Mouse (Mus musculus): ENCODE results near the gene AI413582. TPM values are rescaled to one million over a fixed set of nuclear protein-coding genes. Genes with fewer than 3 reads are reported as not detected.

AI413582 gene
- polyA plus RNA-seq, 1 experiment from 2014 or later: 39.7 TPM

- Histone ChIP-seq H3K4me3 (ENCODE audit: low read length) (no peak overlapping the region), H3K36me3 (ENCODE audit: control insufficient read depth, insufficient read depth, low read length) (peaks cover 10% of the 10 kb centered on the region; the same call in 1 of the 2 replicates), H3K9ac (ENCODE audit: low read depth, low read length) (no peak overlapping the region), H3K4me1 (ENCODE audit: control insufficient read depth, insufficient read depth, low read length) (peaks cover 10% of the 10 kb centered on the region), H3K4me2 (ENCODE audit: low read depth, low read length) (no peak overlapping the region), H3K27me3 (replicated peaks; ENCODE audit: control insufficient read depth, insufficient read depth, low read length) (no peaks in the 10 kb centered on the region), H3K9me3 (ENCODE audit: control insufficient read depth, low read length) (no peaks in the 10 kb centered on the region), H3K27ac (ENCODE audit: low read length) (no peak overlapping the region)
- no peak for ATAC-seq
- 75% methylated on average over 3 of the region's 3 CpGs for WGBS
These were observed 34.7 kb upstream of the AI413582 start for GRCm38 (mm10) chr17:27600286-27600685.

GRCm38 (mm10) chr17:27596376-27597190 lies 31.0 kb upstream of the AI413582 start:
- Histone ChIP-seq H3K27me3 (replicated peaks; ENCODE audit: control insufficient read depth, insufficient read depth, low read length) (no peaks in the 10 kb centered on the region), H3K9ac (ENCODE audit: low read depth, low read length) (no peak overlapping the region), H3K4me2 (ENCODE audit: low read depth, low read length) (no peak overlapping the region), H3K4me3 (ENCODE audit: low read length) (no peak overlapping the region), H3K4me1 (ENCODE audit: control insufficient read depth, insufficient read depth, low read length) (peaks cover 3% of the 10 kb centered on the region), H3K9me3 (ENCODE audit: control insufficient read depth, low read length) (no peaks in the 10 kb centered on the region), H3K27ac (ENCODE audit: low read length) (no peak overlapping the region), H3K36me3 (ENCODE audit: control insufficient read depth, insufficient read depth, low read length) (peaks cover 22% of the 10 kb centered on the region)
- ATAC-seq: no peak
- WGBS: 59% methylated on average over 21 of the region's 21 CpGs

GRCm38 (mm10) chr17:27595659-27596375 lies 30.3 kb upstream of the AI413582 start:
- no peak overlapping the region for H3K4me2 ChIP-seq (ENCODE audit: low read depth, low read length)
- H3K36me3 ChIP-seq (ENCODE audit: control insufficient read depth, insufficient read depth, low read length): peaks cover 22% of the 10 kb centered on the region
- 83% methylated on average over 15 of the region's 15 CpGs for WGBS
- no peak overlapping the region for H3K27ac ChIP-seq (ENCODE audit: low read length)
- H3K4me1 ChIP-seq (ENCODE audit: control insufficient read depth, insufficient read depth, low read length): peaks cover 2% of the 10 kb centered on the region; the same call in 1 of the 2 replicates
- no peak overlapping the region for H3K4me3 ChIP-seq (ENCODE audit: low read length)
- no peaks in the 10 kb centered on the region for H3K9me3 ChIP-seq (ENCODE audit: control insufficient read depth, low read length)
- no peak for ATAC-seq
- H3K27me3 ChIP-seq (replicated peaks; ENCODE audit: control insufficient read depth, insufficient read depth, low read length): no peaks in the 10 kb centered on the region
- H3K9ac ChIP-seq (ENCODE audit: low read depth, low read length): no peak overlapping the region

DNA sequence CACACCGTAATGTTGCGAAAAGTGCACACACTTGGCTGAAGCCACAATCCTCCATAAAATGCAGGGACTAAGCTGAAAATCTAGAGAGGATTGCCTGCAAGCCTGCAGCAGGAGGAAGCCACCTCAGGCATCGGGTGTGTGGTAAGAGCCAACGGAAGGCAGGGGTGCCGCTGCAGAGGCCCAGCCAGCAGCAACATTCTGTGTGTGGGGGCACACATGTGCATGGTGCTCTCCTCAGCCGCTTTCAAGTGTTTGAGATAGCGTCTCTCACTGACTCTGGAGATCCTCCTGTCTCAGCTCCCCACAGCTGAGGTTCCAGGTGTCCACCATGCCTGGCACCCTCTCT lies 27.0 kb upstream of the AI413582 start:
- H3K27me3 ChIP-seq (replicated peaks; ENCODE audit: control insufficient read depth, insufficient read depth, low read length): no peaks in the 10 kb centered on the region
- H3K4me3 ChIP-seq (ENCODE audit: low read length): no peak overlapping the region
- WGBS: 96% methylated on average over 7 of the region's 7 CpGs
- ATAC-seq: no peak
- H3K27ac ChIP-seq (ENCODE audit: low read length): no peak overlapping the region
- no peak overlapping the region for H3K9ac ChIP-seq (ENCODE audit: low read depth, low read length)
- H3K4me1 ChIP-seq (ENCODE audit: control insufficient read depth, insufficient read depth, low read length): no peaks in the 10 kb centered on the region
- H3K36me3 ChIP-seq (ENCODE audit: control insufficient read depth, insufficient read depth, low read length): peaks cover 22% of the 10 kb centered on the region
- H3K4me2 ChIP-seq (ENCODE audit: low read depth, low read length): no peak overlapping the region
- H3K9me3 ChIP-seq (ENCODE audit: control insufficient read depth, low read length): no peaks in the 10 kb centered on the region

GRCm38 (mm10) chr17:27591826-27592564 lies 26.4 kb upstream of the AI413582 start:
- H3K4me1 ChIP-seq (ENCODE audit: control insufficient read depth, insufficient read depth, low read length): no peaks in the 10 kb centered on the region
- no peaks in the 10 kb centered on the region for H3K9me3 ChIP-seq (ENCODE audit: control insufficient read depth, low read length)
- no peak overlapping the region for H3K4me2 ChIP-seq (ENCODE audit: low read depth, low read length)
- no peaks in the 10 kb centered on the region for H3K27me3 ChIP-seq (replicated peaks; ENCODE audit: control insufficient read depth, insufficient read depth, low read length)
- no peak overlapping the region for H3K27ac ChIP-seq (ENCODE audit: low read length)
- H3K4me3 ChIP-seq (ENCODE audit: low read length): no peak overlapping the region
- WGBS: 90% methylated on average over 12 of the region's 12 CpGs
- no peak for ATAC-seq
- H3K9ac ChIP-seq (ENCODE audit: low read depth, low read length): no peak overlapping the region
- H3K36me3 ChIP-seq (ENCODE audit: control insufficient read depth, insufficient read depth, low read length): peaks cover 22% of the 10 kb centered on the region

DNA sequence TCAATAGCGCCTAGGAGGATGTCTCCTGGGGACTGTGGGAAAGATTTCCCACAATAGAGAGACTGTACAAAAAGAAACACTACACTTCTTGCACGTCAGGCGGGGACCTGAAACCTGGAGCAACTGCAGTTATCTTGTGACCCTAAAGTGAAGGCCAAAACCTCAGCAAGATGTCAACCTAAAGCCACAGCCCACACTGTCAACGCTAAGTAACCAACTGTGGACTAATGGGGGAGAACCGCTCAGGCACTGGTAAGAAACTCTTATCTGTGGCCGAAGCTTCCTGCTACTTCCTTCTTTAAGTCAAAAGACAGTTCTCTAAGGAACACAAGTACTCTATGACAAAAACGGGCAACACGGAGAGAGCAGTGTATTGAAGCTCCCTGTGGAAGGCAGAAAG lies 22.7 kb upstream of the AI413582 start:
- Histone ChIP-seq H3K9ac (ENCODE audit: low read depth, low read length) (no peak overlapping the region), H3K4me1 (ENCODE audit: control insufficient read depth, insufficient read depth, low read length) (no peaks in the 10 kb centered on the region), H3K4me2 (ENCODE audit: low read depth, low read length) (no peak overlapping the region), H3K36me3 (ENCODE audit: control insufficient read depth, insufficient read depth, low read length) (0 out of 2 replicates have a peak, but pooled peaks cover 4% of the 10 kb centered on the region), H3K27me3 (replicated peaks; ENCODE audit: control insufficient read depth, insufficient read depth, low read length) (no peaks in the 10 kb centered on the region), H3K4me3 (ENCODE audit: low read length) (no peak overlapping the region), H3K27ac (ENCODE audit: low read length) (no peak overlapping the region), H3K9me3 (ENCODE audit: control insufficient read depth, low read length) (no peaks in the 10 kb centered on the region)
- ATAC-seq: no peak
- WGBS: 79% methylated on average over 8 of the region's 8 CpGs

- no peak for ATAC-seq
- WGBS: 81% methylated on average over 12 of the region's 12 CpGs
These were observed 21.7 kb upstream of the AI413582 start for GRCm38 (mm10) chr17:27587252-27587651.

DNA sequence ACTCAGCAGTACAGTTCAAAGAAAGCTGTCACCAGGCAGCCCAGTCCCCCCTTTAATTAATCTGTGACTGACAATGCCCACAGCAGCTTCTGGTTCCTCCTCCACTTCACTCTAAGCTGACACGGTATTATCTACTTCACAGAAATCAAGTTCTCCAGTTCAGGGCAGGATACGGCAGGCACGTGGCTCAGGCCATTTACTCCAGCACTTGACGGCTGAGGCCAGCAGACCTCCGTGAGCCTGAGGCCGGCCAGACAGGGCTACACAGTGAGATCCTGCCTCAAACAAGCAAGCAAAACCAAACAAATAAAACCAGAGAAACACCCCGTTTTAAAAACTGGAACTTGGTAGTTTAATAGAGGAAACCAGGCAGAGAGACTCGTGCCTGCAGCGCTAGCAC lies 21.1 kb upstream of the AI413582 start:
- no peaks in the 10 kb centered on the region for H3K4me1 ChIP-seq (ENCODE audit: control insufficient read depth, insufficient read depth, low read length)
- H3K27me3 ChIP-seq (replicated peaks; ENCODE audit: control insufficient read depth, insufficient read depth, low read length): no peaks in the 10 kb centered on the region
- H3K9ac ChIP-seq (ENCODE audit: low read depth, low read length): no peak overlapping the region
- no peak overlapping the region for H3K4me3 ChIP-seq (ENCODE audit: low read length)
- no peaks in the 10 kb centered on the region for H3K9me3 ChIP-seq (ENCODE audit: control insufficient read depth, low read length)
- 64% methylated on average over 9 of the region's 9 CpGs for whole genome bisulfite sequencing
- H3K27ac ChIP-seq (ENCODE audit: low read length): no peak overlapping the region
- H3K4me2 ChIP-seq (ENCODE audit: low read depth, low read length): no peak overlapping the region
- no peaks in the 10 kb centered on the region for H3K36me3 ChIP-seq (ENCODE audit: control insufficient read depth, insufficient read depth, low read length)
- ATAC-seq: no peak

More at GRCm38 (mm10) chr17:27587252-27587651, 21.7 kb upstream of the AI413582 start:
- Histone ChIP-seq H3K4me1 (ENCODE audit: control insufficient read depth, insufficient read depth, low read length) (no peaks in the 10 kb centered on the region), H3K4me2 (ENCODE audit: low read depth, low read length) (no peak overlapping the region), H3K36me3 (ENCODE audit: control insufficient read depth, insufficient read depth, low read length) (no peaks in the 10 kb centered on the region), H3K27me3 (replicated peaks; ENCODE audit: control insufficient read depth, insufficient read depth, low read length) (no peaks in the 10 kb centered on the region), H3K27ac (ENCODE audit: low read length) (no peak overlapping the region), H3K9me3 (ENCODE audit: control insufficient read depth, low read length) (no peaks in the 10 kb centered on the region), H3K9ac (ENCODE audit: low read depth, low read length) (no peak overlapping the region), H3K4me3 (ENCODE audit: low read length) (no peak overlapping the region)

DNA sequence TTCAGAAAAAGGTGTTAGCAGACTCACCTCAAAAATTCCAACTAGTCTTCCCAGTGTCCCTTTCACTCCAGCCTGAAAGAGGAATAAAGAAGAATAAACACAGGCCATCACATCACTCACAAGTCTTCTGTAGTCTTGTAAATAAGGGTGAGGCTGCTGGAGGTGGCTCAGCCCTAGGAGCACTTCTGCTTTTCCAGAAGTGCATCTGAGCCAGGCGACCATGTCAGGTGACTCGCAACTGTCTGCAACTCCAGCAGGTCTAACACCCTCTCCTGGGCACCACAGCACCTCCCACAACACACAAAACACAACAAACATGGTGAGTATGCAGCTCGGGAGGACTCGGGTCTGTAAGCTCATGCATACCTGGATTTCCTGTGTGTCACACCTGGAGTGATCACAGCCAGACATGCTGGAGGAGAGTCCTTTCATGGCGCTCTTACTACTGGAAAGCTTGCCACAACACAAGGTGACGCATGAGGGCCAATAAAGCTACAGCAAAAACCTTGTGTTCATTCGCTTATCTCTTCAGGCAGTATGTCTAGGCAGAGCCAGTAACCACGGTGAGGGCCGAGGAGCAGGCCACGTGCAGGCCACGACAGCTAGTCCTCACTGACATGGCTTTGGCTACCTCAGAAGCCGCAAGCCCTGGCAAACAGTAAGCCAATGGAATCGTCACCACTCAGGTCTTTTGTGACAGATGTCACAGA lies 17.8 kb upstream of the AI413582 start:
- Histone ChIP-seq H3K4me2 (ENCODE audit: low read depth, low read length) (no peak overlapping the region), H3K9me3 (ENCODE audit: control insufficient read depth, low read length) (no peaks in the 10 kb centered on the region), H3K27me3 (replicated peaks; ENCODE audit: control insufficient read depth, insufficient read depth, low read length) (no peaks in the 10 kb centered on the region), H3K36me3 (ENCODE audit: control insufficient read depth, insufficient read depth, low read length) (peaks cover 9% of the 10 kb centered on the region), H3K27ac (ENCODE audit: low read length) (no peak overlapping the region), H3K9ac (ENCODE audit: low read depth, low read length) (no peak overlapping the region), H3K4me1 (ENCODE audit: control insufficient read depth, insufficient read depth, low read length) (no peaks in the 10 kb centered on the region), H3K4me3 (ENCODE audit: low read length) (no peak overlapping the region)
- 86% methylated on average over 13 of the region's 13 CpGs for WGBS
- no peak for ATAC-seq

Measured in intestine, embryonic 16.5 days (tissue).